Mouse (Mus musculus) hindbrain, embryonic 11.5 days (tissue): ENCODE results near the gene Ankrd60. TPM values are rescaled to one million over a fixed set of nuclear protein-coding genes. Genes with fewer than 3 reads are reported as not detected.
A peak's percentile ranks its signal among the peaks of the same experiment; 100 is the strongest.

Experiments used
- ATAC-seq: fragments of 200-750 bp; cut with Nextera tagmentation; 2 replicates; pipeline ENCODE4 v1.8.0; 2017; ENCODE audit warnings: mild to moderate bottlenecking, moderate TSS enrichment, moderate library complexity; ENCODE audit not compliant: low FRiP score
- DNase-seq: peaks from one replicate; pipeline ENCODE4 v3.0.0-alpha.2; 2015; ENCODE audit warnings: low spot score
- H3K27ac ChIP-seq: fragments of 300-500 bp; sonication (generic); 2 replicates; pipeline ENCODE4 v1.5.1; 2014; ENCODE audit warnings: mild to moderate bottlenecking, low read depth, low read length
- H3K27me3 ChIP-seq: fragments of 300-500 bp; sonication (generic); 2 replicates; pipeline ENCODE4 v1.6.1; 2014; ENCODE audit warnings: mild to moderate bottlenecking, low read length, moderate library complexity, mixed read lengths; ENCODE audit not compliant: control insufficient read depth, insufficient read depth
- H3K36me3 ChIP-seq: fragments of 300-500 bp; sonication (generic); 2 replicates; pipeline ENCODE4 v1.6.1; 2014; ENCODE audit warnings: mild to moderate bottlenecking, low read length, moderate library complexity, mixed read lengths; ENCODE audit not compliant: control insufficient read depth, insufficient read depth
- H3K4me1 ChIP-seq: fragments of 300-500 bp; sonication (generic); replicated peaks from 2 replicates; pipeline ENCODE4 v1.6.1; 2014; ENCODE audit warnings: low read length, mixed read lengths; ENCODE audit not compliant: control insufficient read depth, insufficient read depth
- H3K4me2 ChIP-seq: fragments of 300-500 bp; sonication (generic); replicated peaks from 2 replicates; pipeline ENCODE4 v1.6.1; 2014; ENCODE audit warnings: mild to moderate bottlenecking, low read depth, low read length
- H3K4me3 ChIP-seq: fragments of 300-500 bp; sonication (generic); 2 replicates; pipeline ENCODE4 v1.5.1; 2014; ENCODE audit warnings: low read depth, low read length
- H3K9ac ChIP-seq: fragments of 300-500 bp; sonication (generic); 2 replicates; pipeline ENCODE4 v1.6.1; 2014; ENCODE audit warnings: low read depth, low read length
- H3K9me3 ChIP-seq: fragments of 300-500 bp; sonication (generic); 2 replicates; pipeline ENCODE4 v1.6.1; 2016; ENCODE audit warnings: low read length; ENCODE audit not compliant: control insufficient read depth
- WGBS: fragments of 180-500 bp; shearing (Covaris S2); extraction: QIAGEN DNeasy Blood & Tissue Kit; methylation state at CpG from one replicate; pipeline ENCODE4 v1.1.7; 2014; 5-methylcytosine and 5-hydroxymethylcytosine counted together
- polyA plus RNA-seq: library from polyadenylated mRNA; unstranded; fragments of >200 nt; fragmentation: Nextera tagmentation; extraction: Ambion mirVana; gene quantifications from 2 replicates; pipeline ENCODE4 v1.2.1, GENCODE M21; 2014

Gene Ankrd60
- not detected in 2 replicates for polyA plus RNA-seq

DNA sequence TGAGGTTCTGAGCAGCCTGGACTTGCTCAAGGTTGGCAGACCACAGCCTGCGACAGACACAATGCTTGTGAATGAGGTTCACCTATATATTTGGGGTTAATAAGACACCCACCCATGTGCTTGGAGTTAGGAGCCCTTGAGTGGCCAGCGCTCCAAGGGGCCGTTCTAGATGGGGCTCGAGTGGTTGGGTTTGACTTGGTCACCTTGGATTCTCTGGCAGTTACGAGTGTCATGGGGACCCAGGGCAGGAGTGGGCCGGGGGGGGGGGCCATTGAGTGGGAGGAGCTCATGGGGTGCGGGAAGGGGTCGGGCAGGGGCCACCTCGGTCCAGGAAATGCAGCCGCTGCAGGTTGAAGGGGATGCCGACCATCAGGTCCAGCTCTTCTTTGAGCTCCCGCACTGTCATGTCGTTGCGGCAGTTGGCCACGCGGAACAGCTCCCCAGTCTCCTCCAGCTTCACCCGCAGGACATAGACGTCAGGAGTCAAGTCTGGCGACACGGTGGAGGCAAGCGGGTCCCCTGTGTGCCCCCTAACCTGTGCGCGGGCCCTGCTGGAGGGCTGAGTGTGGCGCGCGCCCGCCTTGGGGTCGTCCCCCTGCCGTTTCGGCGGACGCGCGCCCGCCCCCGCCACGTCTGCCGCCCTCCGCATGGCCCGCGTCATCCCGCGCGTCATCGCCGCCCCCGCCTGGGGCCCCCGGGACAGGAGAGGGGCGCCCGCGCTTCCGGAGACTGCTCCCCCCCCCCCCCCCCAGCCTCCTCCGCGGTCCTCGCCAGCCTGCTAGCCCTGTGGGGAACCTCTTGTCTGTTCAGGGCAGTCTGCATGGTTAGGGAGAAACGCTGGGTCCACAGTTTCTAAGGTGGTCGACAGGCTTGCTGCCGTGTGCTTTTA lies at the start of gene Ankrd60:
Gene Ankrd60 (minus strand): TSS at position 697 of the 889 bp plus-strand sequence.
- ATAC-seq (peak; percentile 72), DNase-seq (peak; percentile 56)
- Histone ChIP-seq H3K27me3 (no peaks in the 10 kb centered on the region), H3K27ac (no peak within 1 kb of the TSS), H3K4me2 (peak within 1 kb of the TSS; percentile 93), H3K9me3 (no peaks in the 10 kb centered on the region), H3K9ac (peak within 1 kb of the TSS; percentile 60), H3K36me3 (no peaks in the 10 kb centered on the region), H3K4me3 (peak within 1 kb of the TSS; percentile 48), H3K4me1 (no peaks in the 10 kb centered on the region; the same call in 1 of the 2 replicates)
- 16% methylated on average over 32 of the region's 58 CpGs for WGBS

DNA sequence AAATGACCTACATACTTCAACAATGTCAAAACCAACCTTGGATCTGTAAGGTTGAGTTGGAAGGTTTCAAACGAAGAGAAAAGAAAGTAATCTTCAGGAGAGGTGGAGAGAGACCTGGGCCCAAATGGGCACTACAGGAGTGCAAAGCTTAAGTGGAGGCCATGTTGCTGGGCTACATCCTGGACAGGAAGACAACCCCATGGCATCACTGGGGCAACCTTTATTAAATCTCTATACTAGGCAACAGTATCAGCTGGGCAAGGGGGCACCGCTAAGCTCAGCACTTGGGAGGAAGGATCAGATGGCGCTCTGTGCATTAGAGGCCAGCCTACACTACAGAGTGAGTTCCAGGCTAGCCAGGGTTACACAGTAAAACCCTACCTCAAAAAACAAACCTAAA lies 47.6 kb upstream of the Ankrd60 start:
- WGBS = 94% methylated on average over 3 of the region's 3 CpGs
- ATAC-seq (no peak), DNase-seq (no peak)
- no peaks in the 10 kb centered on the region for H3K36me3 ChIP-seq
- no peak overlapping the region for H3K27ac ChIP-seq
- H3K4me3 ChIP-seq = no peak overlapping the region
- H3K4me1 ChIP-seq = 0 out of 2 replicates have a peak, but pooled peaks cover 2% of the 10 kb centered on the region
- no peak overlapping the region for H3K4me2 ChIP-seq
- no peaks in the 10 kb centered on the region for H3K27me3 ChIP-seq
- no peaks in the 10 kb centered on the region for H3K9me3 ChIP-seq
- H3K9ac ChIP-seq = no peak overlapping the region

DNA sequence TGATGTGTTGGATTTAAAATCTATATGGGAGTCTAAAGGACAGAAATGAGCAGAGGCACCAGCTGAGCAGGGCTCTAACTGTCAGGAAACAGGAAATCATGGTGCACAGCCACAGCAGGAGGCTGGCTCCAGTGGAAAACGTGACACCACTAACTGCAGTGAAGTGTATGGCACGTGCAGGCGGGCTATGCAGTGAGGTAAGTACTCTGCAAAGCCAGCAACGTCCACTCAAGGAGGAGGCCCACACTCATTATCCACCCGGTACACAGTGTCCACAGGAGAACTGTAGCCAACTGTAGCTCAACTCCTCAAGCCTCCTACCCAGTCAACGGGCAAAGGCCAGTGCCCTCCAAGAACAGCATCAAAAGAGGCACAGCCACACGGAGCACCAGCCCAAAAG lies 46.5 kb upstream of the Ankrd60 start:
- WGBS = 78% methylated on average over 7 of the region's 7 CpGs
- H3K9me3 ChIP-seq = no peaks in the 10 kb centered on the region
- H3K27me3 ChIP-seq = no peaks in the 10 kb centered on the region
- no peak overlapping the region for H3K27ac ChIP-seq
- no peak overlapping the region for H3K4me2 ChIP-seq
- H3K36me3 ChIP-seq = no peaks in the 10 kb centered on the region
- no peak overlapping the region for H3K4me3 ChIP-seq
- H3K4me1 ChIP-seq = 0 out of 2 replicates have a peak, but pooled peaks cover 2% of the 10 kb centered on the region
- DNase-seq (no peak), ATAC-seq (no peak)
- H3K9ac ChIP-seq = no peak overlapping the region

DNA sequence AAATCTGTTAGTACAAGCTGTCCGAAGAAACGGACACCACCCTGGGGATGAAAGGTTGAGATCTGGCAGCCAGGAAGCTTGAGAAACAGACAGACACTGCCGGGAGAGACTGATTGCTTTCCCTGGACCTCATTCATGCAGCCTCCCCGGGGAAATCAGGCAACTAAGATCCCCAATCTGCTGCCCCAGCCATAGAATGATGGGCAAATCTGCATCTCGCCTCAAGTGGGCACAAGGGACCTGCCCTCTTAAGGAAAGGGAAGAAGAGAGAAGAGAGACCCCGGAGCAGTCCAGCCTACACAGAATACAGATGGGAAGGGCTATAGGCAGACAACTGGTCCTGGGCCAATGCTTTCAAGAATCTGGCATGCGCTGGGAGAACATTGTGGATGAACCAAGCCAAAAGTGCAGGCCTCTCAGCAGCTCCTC lies 44.0 kb upstream of the Ankrd60 start:
- 0 out of 2 replicates have a peak, but pooled peaks cover 2% of the 10 kb centered on the region for H3K4me1 ChIP-seq
- ATAC-seq = peak; percentile 77
- H3K4me3 ChIP-seq = no peak overlapping the region
- H3K27ac ChIP-seq = peak overlapping the region; percentile 8; the same call in 1 of the 2 replicates
- no peak overlapping the region for H3K9ac ChIP-seq
- DNase-seq = peak; percentile 59
- no peaks in the 10 kb centered on the region for H3K9me3 ChIP-seq
- 51% methylated on average over 7 of the region's 7 CpGs for WGBS
- H3K4me2 ChIP-seq = no peak overlapping the region
- H3K27me3 ChIP-seq = no peaks in the 10 kb centered on the region
- H3K36me3 ChIP-seq = no peaks in the 10 kb centered on the region

DNA sequence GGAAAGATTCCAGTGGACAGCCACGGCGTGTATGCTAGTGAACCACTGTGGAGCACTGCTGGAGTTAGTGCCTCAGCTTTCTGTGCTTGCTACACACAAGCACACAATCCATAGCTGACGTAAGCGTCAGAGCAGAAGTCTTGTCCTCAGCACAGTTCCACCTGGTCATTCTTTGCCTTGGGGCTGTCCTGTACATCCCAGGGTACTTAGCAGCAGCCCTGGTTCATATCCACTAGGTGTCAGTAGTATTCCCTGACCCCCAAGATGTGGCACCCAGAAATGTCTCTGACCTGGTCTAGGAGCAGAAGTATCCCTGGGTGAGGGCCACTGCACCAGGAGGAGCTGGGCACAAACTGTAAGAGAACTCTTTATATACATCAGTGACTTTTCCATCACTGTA lies 42.5 kb upstream of the Ankrd60 start:
- H3K4me3 ChIP-seq = no peak overlapping the region
- H3K9me3 ChIP-seq = no peaks in the 10 kb centered on the region
- H3K27me3 ChIP-seq = no peaks in the 10 kb centered on the region
- DNase-seq = no peak
- no peak overlapping the region for H3K4me2 ChIP-seq
- 96% methylated on average over 4 of the region's 4 CpGs for WGBS
- no peak for ATAC-seq
- no peaks in the 10 kb centered on the region for H3K36me3 ChIP-seq
- 0 out of 2 replicates have a peak, but pooled peaks cover 2% of the 10 kb centered on the region for H3K4me1 ChIP-seq
- no peak overlapping the region for H3K27ac ChIP-seq
- no peak overlapping the region for H3K9ac ChIP-seq

DNA sequence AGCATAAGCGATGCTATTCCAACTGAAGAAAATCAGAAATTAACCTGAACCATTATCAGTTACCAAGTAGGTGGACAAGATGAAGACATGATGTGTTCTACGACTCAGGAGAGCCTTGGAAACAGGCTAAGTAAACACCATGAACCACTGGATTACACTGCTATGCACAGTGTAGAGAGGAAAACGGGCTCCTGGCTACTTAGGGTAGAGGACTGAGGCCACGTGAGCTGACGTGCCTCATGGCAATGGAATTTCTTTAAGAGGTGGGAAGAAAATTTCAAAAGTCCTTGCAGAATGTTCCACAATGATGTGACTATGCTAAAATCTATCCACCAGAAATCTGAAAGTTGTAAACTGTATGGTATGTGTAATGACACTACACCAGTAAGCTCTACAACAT lies 41.0 kb upstream of the Ankrd60 start:
- Histone ChIP-seq H3K4me1 (0 out of 2 replicates have a peak, but pooled peaks cover 2% of the 10 kb centered on the region), H3K27ac (no peak overlapping the region), H3K36me3 (0 out of 2 replicates have a peak, but pooled peaks cover 2% of the 10 kb centered on the region), H3K4me2 (no peak overlapping the region), H3K27me3 (no peaks in the 10 kb centered on the region), H3K9me3 (no peaks in the 10 kb centered on the region), H3K9ac (no peak overlapping the region), H3K4me3 (no peak overlapping the region)
- ATAC-seq = no peak
- DNase-seq = no peak
- WGBS = 88% methylated on average over 5 of the region's 5 CpGs

DNA sequence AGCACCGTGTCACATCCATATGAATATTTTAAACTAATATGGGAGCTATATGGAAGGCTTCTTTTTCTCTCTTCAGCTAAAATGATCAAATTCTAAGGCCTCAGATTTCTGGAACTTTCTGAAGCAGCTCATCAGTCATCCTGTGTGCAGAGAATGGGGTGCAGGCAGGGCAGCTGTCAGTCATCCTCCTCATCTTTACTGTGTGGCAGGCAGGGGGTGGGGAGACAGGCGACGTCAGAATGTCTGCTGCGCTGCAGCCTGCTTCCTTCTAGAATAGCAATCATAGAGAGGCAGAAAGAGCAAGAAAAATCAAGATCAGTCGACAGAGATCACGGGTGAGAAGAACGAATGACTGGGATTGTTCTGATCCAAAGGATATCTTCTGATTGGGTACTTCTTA lies 38.0 kb upstream of the Ankrd60 start:
- Histone ChIP-seq H3K36me3 (0 out of 2 replicates have a peak, but pooled peaks cover 2% of the 10 kb centered on the region), H3K9me3 (no peaks in the 10 kb centered on the region), H3K27ac (no peak overlapping the region), H3K9ac (no peak overlapping the region), H3K4me3 (no peak overlapping the region), H3K27me3 (no peaks in the 10 kb centered on the region), H3K4me1 (no peaks in the 10 kb centered on the region), H3K4me2 (no peak overlapping the region)
- DNase-seq (no peak), ATAC-seq (no peak)
- 71% methylated on average over 7 of the region's 7 CpGs for WGBS

DNA sequence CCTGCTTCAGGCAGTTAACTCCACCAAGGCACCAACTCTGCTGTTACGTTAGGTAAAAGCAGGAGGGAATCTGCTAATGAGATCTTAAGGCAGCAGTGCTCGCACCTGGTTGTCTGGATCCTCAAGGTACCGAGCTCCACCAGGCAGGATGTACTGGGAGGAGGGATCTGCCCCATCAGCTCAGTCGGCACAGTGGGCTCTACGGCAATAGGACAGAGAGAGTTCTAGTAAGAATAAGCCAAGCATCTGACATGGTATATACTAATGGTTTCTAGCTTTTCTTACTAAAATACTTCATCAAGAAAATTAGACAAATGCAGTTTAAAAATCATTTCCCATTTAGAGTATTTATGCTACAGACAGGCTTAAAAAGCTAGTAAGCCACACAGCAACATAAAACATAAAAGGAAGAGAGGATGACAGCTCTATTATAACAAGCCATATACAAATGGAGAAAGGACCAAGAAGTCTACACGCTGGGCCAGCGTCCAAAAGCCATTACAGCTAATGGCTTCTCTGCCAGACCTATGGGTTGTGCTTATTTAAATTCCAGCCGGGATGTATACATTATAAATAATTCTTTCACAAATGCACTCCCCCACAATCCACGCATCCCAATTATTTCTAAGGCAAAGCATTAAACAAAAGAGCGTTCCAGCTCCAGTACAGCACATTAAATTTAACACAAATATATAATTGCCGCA lies 37.4 kb upstream of the Ankrd60 start:
- Histone ChIP-seq H3K4me3 (no peak overlapping the region), H3K27me3 (no peaks in the 10 kb centered on the region), H3K4me1 (no peaks in the 10 kb centered on the region), H3K36me3 (0 out of 2 replicates have a peak, but pooled peaks cover 2% of the 10 kb centered on the region), H3K27ac (no peak overlapping the region), H3K9me3 (no peaks in the 10 kb centered on the region), H3K9ac (no peak overlapping the region), H3K4me2 (no peak overlapping the region)
- DNase-seq = no peak
- ATAC-seq = no peak
- WGBS = 91% methylated on average over 11 of the region's 11 CpGs
